Mouse (Mus musculus) neural tube, embryonic 15.5 days (tissue): ENCODE results near the gene Cdhr5. TPM values are rescaled to one million over a fixed set of nuclear protein-coding genes. Genes with fewer than 3 reads are reported as not detected.

ENCODE experiments used
- ATAC-seq: fragments of 200-750 bp; cut with Nextera tagmentation; 2 replicates; pipeline ENCODE4 v1.8.0; 2017; ENCODE audit warnings: mild to moderate bottlenecking, moderate TSS enrichment, moderate library complexity; ENCODE audit not compliant: low FRiP score
- H3K27ac ChIP-seq: fragments of 300-500 bp; sonication (generic); replicated peaks from 2 replicates; pipeline ENCODE4 v1.5.1; 2015; ENCODE audit warnings: mild to moderate bottlenecking, inconsistent platforms
- H3K27me3 ChIP-seq: fragments of 300-500 bp; sonication (generic); replicated peaks from 2 replicates; pipeline ENCODE4 v1.6.1; 2015; ENCODE audit warnings: inconsistent platforms
- H3K36me3 ChIP-seq: fragments of 300-500 bp; sonication (generic); 2 replicates; pipeline ENCODE4 v1.6.1; 2015; ENCODE audit warnings: inconsistent platforms
- H3K4me1 ChIP-seq: fragments of 300-500 bp; sonication (generic); 2 replicates; pipeline ENCODE4 v1.6.1; 2015; ENCODE audit warnings: inconsistent platforms
- H3K4me2 ChIP-seq: fragments of 300-500 bp; sonication (generic); 2 replicates; pipeline ENCODE4 v1.6.1; 2015; ENCODE audit warnings: inconsistent platforms, mild to moderate bottlenecking, moderate library complexity
- H3K4me3 ChIP-seq: fragments of 300-500 bp; sonication (generic); replicated peaks from 2 replicates; pipeline ENCODE4 v1.5.1; 2015; ENCODE audit warnings: mild to moderate bottlenecking, inconsistent platforms
- H3K9ac ChIP-seq: fragments of 300-500 bp; sonication (generic); replicated peaks from 2 replicates; pipeline ENCODE4 v1.6.1; 2015; ENCODE audit warnings: mild to moderate bottlenecking, inconsistent platforms
- H3K9me3 ChIP-seq: fragments of 300-500 bp; sonication (generic); replicated peaks from 2 replicates; pipeline ENCODE4 v1.6.1; 2016; ENCODE audit warnings: inconsistent platforms
- WGBS: fragments of 180-500 bp; shearing (Covaris S2); methylation state at CpG from one replicate; pipeline ENCODE4 v1.1.7; 2015; ENCODE audit warnings: mixed read lengths; 5-methylcytosine and 5-hydroxymethylcytosine counted together
- polyA plus RNA-seq: library from polyadenylated mRNA; unstranded; fragments of >200 nt; fragmentation: Nextera tagmentation; extraction: Ambion mirVana; gene quantifications from 2 replicates; pipeline ENCODE4 v1.2.1, GENCODE M21; 2015

Gene Cdhr5
- polyA plus RNA-seq, 1 experiment from 2014 or later: not detected

DNA sequence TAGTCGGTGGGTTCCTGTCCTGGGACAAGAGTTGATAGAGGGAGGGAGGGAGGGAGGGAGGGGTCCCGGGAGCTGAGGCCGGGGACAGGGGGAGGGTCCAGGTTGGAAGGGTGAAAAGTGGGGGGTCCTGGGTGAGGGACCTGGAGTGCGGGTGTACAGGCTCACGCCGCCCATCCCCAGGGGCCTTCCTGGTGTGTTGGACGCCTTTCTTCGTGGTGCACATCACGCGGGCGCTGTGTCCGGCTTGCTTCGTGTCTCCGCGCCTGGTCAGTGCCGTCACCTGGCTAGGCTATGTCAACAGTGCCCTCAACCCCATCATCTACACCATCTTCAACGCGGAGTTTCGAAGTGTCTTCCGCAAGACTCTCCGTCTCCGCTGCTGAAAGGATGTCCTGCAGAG lies 17.9 kb upstream of the Cdhr5 start:
- peaks cover 58% of the 10 kb centered on the region for H3K27me3 ChIP-seq
- no peaks in the 10 kb centered on the region for H3K9me3 ChIP-seq
- peaks cover 31% of the 10 kb centered on the region for H3K4me1 ChIP-seq
- peaks cover 23% of the 10 kb centered on the region for H3K36me3 ChIP-seq
- no peak overlapping the region for H3K27ac ChIP-seq
- WGBS: 8% methylated on average over 22 of the region's 22 CpGs
- peak overlapping the region; percentile 34; the same call in 1 of the 2 replicates for H3K4me3 ChIP-seq
- H3K4me2 ChIP-seq: peak overlapping the region; percentile 71
- no peak for ATAC-seq
- no peak overlapping the region for H3K9ac ChIP-seq

DNA sequence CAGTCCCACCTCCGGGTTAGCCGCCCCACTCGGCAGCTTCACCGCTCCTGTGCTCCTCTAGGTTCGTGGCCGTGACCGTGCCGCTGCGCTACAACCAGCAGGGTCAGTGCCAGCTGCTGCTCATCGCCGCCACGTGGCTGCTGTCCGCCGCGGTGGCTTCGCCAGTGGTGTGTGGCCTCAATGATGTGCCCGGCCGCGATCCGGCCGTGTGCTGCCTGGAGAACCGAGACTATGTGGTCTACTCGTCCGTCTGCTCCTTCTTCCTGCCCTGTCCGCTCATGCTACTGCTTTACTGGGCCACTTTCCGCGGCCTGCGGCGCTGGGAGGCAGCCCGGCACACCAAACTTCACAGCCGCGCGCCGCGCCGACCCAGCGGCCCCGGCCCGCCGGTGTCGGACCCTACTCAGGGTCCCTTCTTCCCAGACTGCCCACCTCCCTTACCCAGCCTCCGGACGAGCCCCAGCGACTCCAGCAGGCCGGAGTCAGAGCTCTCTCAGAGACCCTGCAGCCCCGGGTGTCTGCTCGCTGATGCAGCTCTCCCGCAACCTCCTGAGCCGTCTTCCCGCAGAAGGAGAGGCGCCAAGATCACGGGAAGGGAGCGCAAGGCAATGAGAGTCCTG lies 17.4 kb upstream of the Cdhr5 start:
- H3K4me1 ChIP-seq: peaks cover 31% of the 10 kb centered on the region
- H3K4me2 ChIP-seq: peak overlapping the region; percentile 71
- H3K36me3 ChIP-seq: peaks cover 18% of the 10 kb centered on the region
- ATAC-seq: 0 out of 2 replicates have a peak, but pooled peaks have one; percentile 51
- no peak overlapping the region for H3K27ac ChIP-seq
- under 1% methylated on average over 51 of the region's 53 CpGs for WGBS
- peaks cover 59% of the 10 kb centered on the region for H3K27me3 ChIP-seq
- peak overlapping the region; percentile 34 for H3K4me3 ChIP-seq
- H3K9me3 ChIP-seq: no peaks in the 10 kb centered on the region
- peak overlapping the region; percentile 34; the same call in 1 of the 2 replicates for H3K9ac ChIP-seq

DNA sequence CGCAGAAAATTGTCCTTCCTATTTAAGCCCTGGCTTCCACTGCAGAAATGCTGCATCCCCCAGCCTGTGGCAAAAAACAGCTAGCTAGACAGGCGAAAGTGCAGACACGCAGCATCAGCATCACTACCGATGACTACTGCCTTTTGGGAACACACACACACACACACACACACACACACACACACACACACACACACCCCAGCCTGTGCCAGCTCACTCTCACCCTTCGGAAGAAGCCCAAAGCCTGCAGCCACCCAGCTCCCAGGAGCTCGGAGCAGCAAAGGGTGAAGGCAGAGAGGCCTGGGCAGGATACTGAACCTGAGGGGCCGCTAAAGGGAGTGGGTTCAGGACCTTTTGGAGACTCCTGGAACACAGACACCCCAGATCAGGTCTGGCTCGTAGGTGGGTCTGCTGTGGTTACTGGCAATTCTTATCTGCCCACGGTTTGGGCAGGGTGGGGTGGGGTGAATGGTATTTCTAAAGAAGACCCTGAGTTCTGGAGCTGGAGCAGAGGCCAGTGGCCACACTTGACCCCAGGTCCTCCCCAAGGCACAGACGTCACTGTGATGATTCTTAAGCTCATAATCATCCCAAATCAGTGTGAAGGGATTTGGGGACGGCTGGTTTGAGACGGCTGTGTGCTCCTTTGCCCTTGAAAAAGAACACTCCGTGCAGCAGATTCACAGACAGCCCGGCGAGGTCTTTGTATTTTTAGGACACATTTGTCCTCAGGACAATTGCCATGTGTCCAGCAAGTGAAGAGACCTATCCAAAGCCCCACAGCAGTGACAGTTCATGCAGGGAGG lies 16.2 kb upstream of the Cdhr5 start:
- 32% methylated on average over 15 of the region's 15 CpGs for WGBS
- Histone ChIP-seq H3K4me2 (peak overlapping the region; percentile 99), H3K27ac (no peak overlapping the region), H3K4me3 (peak overlapping the region; percentile 52), H3K9ac (peak overlapping the region; percentile 64; the same call in 1 of the 2 replicates), H3K36me3 (peaks cover 10% of the 10 kb centered on the region; the same call in 1 of the 2 replicates), H3K27me3 (peaks cover 59% of the 10 kb centered on the region), H3K4me1 (peaks cover 31% of the 10 kb centered on the region), H3K9me3 (no peaks in the 10 kb centered on the region)
- no peak for ATAC-seq

DNA sequence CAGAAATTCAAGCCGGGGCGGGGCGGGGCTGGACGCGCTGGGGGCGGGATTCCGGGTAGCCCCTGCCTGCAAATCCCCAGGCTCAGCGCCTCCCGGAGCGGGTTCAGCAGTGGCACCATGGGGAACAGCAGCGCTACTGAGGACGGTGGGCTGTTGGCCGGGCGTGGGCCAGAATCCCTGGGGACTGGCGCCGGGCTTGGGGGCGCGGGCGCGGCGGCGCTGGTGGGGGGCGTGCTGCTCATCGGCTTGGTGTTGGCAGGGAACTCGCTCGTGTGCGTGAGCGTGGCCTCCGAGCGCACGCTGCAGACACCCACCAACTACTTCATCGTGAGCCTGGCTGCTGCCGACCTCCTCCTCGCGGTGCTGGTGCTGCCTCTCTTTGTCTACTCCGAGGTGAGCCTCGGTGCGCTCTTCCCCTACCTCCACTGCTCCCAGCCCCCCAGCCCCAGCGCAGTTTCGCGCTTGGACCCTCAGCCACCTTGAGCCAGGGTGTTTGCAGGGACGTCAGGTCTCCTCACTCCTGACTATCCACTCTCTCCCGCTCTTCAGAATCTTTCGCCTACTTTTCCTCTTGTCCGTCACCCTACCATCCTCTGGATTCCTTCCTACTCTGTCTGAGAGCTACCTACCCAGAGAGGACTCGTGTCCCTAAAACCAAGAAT lies 15.5 kb upstream of the Cdhr5 start, which contains the start of gene Drd4:
TSS of gene Drd4 (plus strand) at position 86 of the 662 bp plus-strand sequence.
- H3K4me2 ChIP-seq: peak within 1 kb of the TSS; percentile 99
- H3K9ac ChIP-seq: peak within 1 kb of the TSS; percentile 64
- H3K36me3 ChIP-seq: 0 out of 2 replicates have a peak, but pooled peaks cover 3% of the 10 kb centered on the region
- H3K27ac ChIP-seq: no peak within 1 kb of the TSS
- peaks cover 31% of the 10 kb centered on the region for H3K4me1 ChIP-seq
- H3K27me3 ChIP-seq: peaks cover 59% of the 10 kb centered on the region
- WGBS: 2% methylated on average over 43 of the region's 46 CpGs
- peak; percentile 36; the same call in 1 of the 2 replicates for ATAC-seq
- H3K9me3 ChIP-seq: no peaks in the 10 kb centered on the region
- H3K4me3 ChIP-seq: peak within 1 kb of the TSS; percentile 52

DNA sequence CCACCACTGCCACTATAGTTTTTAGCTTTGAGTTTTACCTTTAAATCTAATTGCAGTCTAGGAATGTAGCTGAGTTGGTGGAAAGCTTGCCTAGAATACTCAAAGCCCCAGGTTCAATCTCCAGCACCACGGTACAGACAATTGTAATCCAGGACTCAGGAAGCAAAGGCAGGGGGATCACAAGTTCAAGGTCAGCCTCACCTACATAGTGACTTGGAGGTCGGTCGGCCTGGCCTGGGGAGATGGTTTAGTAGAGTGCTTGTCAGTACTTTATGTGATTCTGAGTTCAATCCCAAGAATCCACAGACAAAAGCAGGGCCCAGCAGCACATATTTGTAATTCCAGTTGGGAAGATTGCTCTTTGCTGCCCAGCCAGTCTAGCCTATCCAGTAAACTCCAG lies 11.5 kb upstream of the Cdhr5 start:
- Histone ChIP-seq H3K27me3 (peaks cover 31% of the 10 kb centered on the region), H3K9ac (no peak overlapping the region), H3K4me1 (peaks cover 15% of the 10 kb centered on the region), H3K27ac (no peak overlapping the region), H3K4me2 (no peak overlapping the region), H3K36me3 (no peaks in the 10 kb centered on the region), H3K9me3 (no peaks in the 10 kb centered on the region), H3K4me3 (no peak overlapping the region)
- 96% methylated on average over 3 of the region's 3 CpGs for WGBS
- ATAC-seq: no peak

DNA sequence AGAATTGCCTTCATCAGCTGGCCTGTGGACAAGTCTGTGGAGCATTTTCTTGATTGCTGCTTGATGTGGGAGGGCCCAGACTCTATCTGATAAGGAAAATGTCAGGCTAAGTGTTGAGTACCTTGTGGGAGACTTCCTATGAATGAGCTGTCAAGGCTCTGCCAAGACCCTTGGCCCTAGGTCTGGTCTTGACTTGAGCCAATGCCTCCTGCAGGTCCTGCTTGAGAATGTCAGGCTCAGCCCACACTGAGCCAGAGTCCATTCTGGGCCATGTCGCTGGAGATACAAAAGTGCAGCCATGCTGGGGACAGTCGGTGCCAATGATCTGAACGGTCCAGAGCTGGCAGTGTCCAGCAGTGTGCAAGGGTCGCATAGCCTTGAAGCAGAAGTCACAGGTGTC lies 6.2 kb upstream of the Cdhr5 start:
- 86% methylated on average over 4 of the region's 4 CpGs for WGBS
- ATAC-seq: no peak
- no peak overlapping the region for H3K4me3 ChIP-seq
- H3K27ac ChIP-seq: no peak overlapping the region
- H3K27me3 ChIP-seq: peaks cover 11% of the 10 kb centered on the region
- no peaks in the 10 kb centered on the region for H3K36me3 ChIP-seq
- H3K4me1 ChIP-seq: peaks cover 12% of the 10 kb centered on the region
- H3K9ac ChIP-seq: no peak overlapping the region
- no peaks in the 10 kb centered on the region for H3K9me3 ChIP-seq
- H3K4me2 ChIP-seq: no peak overlapping the region

DNA sequence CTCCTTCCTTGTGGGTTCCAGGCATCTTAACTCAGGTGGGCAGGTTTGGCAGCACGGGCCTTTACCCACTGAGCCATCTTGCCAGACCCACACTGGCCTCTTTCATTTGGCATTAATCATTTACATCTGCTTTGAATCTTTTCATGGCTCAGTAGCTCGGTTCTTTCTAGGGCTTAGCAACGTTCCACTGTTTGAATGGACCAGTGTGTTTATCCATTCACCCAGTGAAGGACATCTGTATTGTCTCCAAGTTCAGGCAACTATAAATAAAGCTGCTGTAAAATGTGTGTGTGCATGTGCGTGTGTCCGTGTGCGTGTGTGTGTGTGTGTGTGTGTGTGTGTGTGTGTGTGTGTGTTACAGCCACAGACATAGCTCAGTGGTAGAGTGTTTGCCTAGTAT lies 4.9 kb upstream of the Cdhr5 start:
- Histone ChIP-seq H3K36me3 (no peaks in the 10 kb centered on the region), H3K9ac (no peak overlapping the region), H3K4me3 (no peak overlapping the region), H3K27me3 (peaks cover 12% of the 10 kb centered on the region), H3K27ac (no peak overlapping the region), H3K9me3 (no peaks in the 10 kb centered on the region), H3K4me1 (peaks cover 12% of the 10 kb centered on the region), H3K4me2 (no peak overlapping the region)
- 47% methylated on average over 6 of the region's 6 CpGs for WGBS
- no peak for ATAC-seq

DNA sequence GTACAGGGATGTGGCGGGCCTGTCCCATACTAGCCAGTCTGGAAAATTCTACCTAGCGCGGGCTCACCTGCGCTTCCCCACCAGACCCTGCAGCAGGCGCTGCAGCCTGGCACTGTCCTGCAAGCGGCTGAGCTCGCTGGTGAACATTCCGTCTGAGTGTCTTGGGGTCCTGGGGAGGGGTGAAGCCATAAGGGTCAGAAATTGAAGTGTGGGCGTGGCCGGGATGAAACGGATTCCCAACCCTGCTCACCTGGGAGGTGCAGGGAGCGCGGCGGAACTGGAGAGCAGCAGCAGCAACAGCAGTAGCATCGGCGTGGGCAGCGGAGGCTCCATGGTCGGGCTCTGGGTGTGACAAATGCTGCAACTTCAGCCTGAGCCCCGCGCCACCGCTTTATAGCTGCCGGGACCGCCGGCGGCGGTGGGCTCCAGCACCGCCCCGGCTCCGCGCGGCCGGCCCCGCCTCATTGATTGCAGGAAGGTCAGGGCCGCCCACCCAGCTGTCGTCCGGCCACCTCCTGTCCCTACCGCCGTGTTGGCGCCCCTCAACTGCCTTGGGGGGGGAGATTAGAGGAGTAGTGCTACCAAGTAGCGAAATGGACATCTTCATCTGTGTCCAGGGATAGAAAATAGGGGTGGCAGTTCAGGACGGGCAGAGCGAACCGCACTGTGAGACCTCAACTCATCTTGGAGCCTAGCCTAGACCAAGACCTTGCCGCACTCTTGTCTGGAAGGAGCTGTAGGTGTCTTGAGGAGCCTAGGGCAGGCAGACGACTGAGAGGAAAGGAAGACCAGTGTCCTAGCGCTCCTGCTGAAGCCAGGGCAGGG lies 2.4 kb upstream of the Cdhr5 start, which contains the start of gene Sct:
TSS of gene Sct (minus strand) at position 368 of the 825 bp plus-strand sequence.
- ATAC-seq: peak; percentile 62
- Histone ChIP-seq H3K36me3 (no peaks in the 10 kb centered on the region), H3K27me3 (peaks cover 12% of the 10 kb centered on the region), H3K4me2 (peak within 1 kb of the TSS; percentile 98), H3K4me3 (peak within 1 kb of the TSS; percentile 50), H3K9me3 (no peaks in the 10 kb centered on the region), H3K27ac (no peak within 1 kb of the TSS), H3K9ac (peak within 1 kb of the TSS; percentile 57), H3K4me1 (peaks cover 12% of the 10 kb centered on the region)
- 2% methylated on average over 46 of the region's 46 CpGs for WGBS

DNA sequence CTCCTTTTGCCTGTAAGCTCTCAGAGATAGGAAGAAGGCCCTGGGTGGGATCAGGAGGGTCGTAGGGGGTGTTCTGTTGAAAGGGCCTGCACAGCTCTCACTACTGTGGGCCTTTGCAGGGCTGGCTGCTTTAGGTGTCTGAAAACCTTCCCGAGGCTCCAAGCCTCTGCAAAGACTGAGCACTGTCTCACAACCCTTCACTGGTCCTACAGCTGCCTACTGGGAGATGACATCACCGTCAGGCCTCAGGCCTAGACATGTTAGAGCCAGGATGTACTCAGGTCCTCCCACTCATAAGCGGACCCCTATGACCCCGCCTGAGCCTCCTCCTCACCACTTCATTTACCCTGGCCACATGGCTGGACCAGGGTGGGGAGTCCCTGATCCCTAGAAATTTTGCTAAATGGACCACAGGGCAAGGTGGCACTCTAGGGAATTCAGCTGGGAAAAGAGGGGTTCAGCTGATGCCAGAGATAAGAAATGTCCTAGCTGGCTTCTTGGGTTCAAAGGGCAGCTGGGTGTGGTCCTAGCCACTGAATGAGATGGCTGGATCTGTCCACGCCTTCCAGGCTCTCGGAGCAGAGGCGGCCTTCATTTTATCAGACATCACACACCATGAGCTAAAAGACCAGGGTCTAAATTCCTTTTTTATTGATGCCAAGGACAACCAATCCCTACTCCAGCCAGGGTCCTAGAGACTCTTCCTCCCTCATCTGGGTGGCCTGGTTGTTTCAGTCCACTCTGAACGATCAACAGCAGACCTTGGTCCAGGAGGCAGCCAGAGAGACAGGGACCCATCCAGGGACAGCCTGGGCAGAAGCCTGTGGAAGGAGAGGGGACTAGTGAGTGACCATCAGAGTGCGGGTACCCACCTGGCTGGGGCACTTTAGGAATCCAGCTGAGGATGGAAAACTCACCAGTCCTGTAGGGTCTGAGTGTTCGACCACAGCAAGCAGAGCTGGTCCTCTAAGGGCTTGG lies 1.4 kb upstream of the Cdhr5 start:
- Histone ChIP-seq H3K27me3 (peaks cover 12% of the 10 kb centered on the region), H3K4me1 (peaks cover 12% of the 10 kb centered on the region), H3K4me3 (peak overlapping the region; percentile 50; the same call in 1 of the 2 replicates), H3K27ac (no peak overlapping the region), H3K4me2 (peak overlapping the region; percentile 98), H3K9me3 (no peaks in the 10 kb centered on the region), H3K36me3 (no peaks in the 10 kb centered on the region), H3K9ac (no peak overlapping the region)
- 84% methylated on average over 11 of the region's 11 CpGs for WGBS
- no peak for ATAC-seq

DNA sequence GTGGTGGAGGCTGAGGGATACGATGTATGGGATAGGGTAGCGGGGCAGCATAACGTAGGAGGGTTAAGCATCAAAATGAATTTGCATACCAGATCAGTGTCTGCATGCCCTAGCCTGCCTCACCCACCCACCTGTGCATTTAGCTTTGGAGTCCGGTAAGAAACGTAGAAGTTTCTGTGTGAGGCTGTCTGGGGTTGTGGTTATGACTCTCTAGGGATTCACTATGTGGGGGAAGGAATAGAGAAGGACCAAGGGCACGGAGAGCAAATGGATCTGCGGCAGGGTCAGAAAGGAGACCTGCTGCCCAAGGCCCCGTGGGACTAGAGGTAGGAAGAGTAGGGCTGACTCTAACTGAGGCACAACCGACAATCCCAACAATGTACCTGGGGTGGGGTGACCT lies 1.2 kb downstream of the Cdhr5 start:
- Histone ChIP-seq H3K27me3 (peaks cover 9% of the 10 kb centered on the region), H3K9ac (no peak overlapping the region), H3K4me1 (peaks cover 12% of the 10 kb centered on the region), H3K4me3 (no peak overlapping the region), H3K36me3 (no peaks in the 10 kb centered on the region), H3K27ac (no peak overlapping the region), H3K9me3 (no peaks in the 10 kb centered on the region), H3K4me2 (no peak overlapping the region)
- 83% methylated on average over 9 of the region's 9 CpGs for WGBS
- ATAC-seq: no peak
